Mouse (Mus musculus) heart, postnatal 0 days (tissue): ENCODE results near the gene Nox3. TPM values are rescaled to one million over a fixed set of nuclear protein-coding genes. Genes with fewer than 3 reads are reported as not detected.

Source experiments
- ATAC-seq: fragments of 200-750 bp; cut with Nextera tagmentation; 2 replicates; pipeline ENCODE4 v1.8.0; 2017; ENCODE audit warnings: low read depth, moderate number of reproducible peaks, moderate library complexity; ENCODE audit not compliant: insufficient read depth
- DNase-seq: peaks from one replicate; pipeline ENCODE4 v3.0.0-alpha.2; 2016; ENCODE audit warnings: low spot score
- H3K27ac ChIP-seq: fragments of 300-500 bp; sonication (generic); 2 replicates; pipeline ENCODE4 v1.5.1; 2014; ENCODE audit warnings: low read depth, mild to moderate bottlenecking
- H3K27me3 ChIP-seq: fragments of 300-500 bp; sonication (generic); 2 replicates; pipeline ENCODE4 v1.6.1; 2014; ENCODE audit warnings: low read length, mixed read lengths; ENCODE audit not compliant: control insufficient read depth, insufficient read depth
- H3K36me3 ChIP-seq: fragments of 300-500 bp; sonication (generic); replicated peaks from 2 replicates; pipeline ENCODE4 v1.6.1; 2014; ENCODE audit warnings: low read length, mixed read lengths; ENCODE audit not compliant: control insufficient read depth, insufficient read depth
- H3K4me1 ChIP-seq: fragments of 300-500 bp; sonication (generic); 2 replicates; pipeline ENCODE4 v1.6.1; 2014; ENCODE audit warnings: antibody characterized with exemption; ENCODE audit not compliant: control insufficient read depth, insufficient read depth
- H3K4me2 ChIP-seq: fragments of 300-500 bp; sonication (generic); 2 replicates; pipeline ENCODE4 v1.6.1; 2014; ENCODE audit warnings: low read depth, mild to moderate bottlenecking, low read length, moderate library complexity
- H3K4me3 ChIP-seq: fragments of 300-500 bp; sonication (generic); 2 replicates; pipeline ENCODE4 v1.5.1; 2014; ENCODE audit warnings: low read depth, low read length
- H3K9ac ChIP-seq: fragments of 300-500 bp; sonication (generic); replicated peaks from 2 replicates; pipeline ENCODE4 v1.6.1; 2014; ENCODE audit warnings: low read depth, low read length, mixed read lengths
- H3K9me3 ChIP-seq: fragments of 300-500 bp; sonication (generic); replicated peaks from 2 replicates; pipeline ENCODE4 v1.6.1; 2016; ENCODE audit warnings: low read length; ENCODE audit not compliant: control insufficient read depth
- CTCF ChIP-seq: IDR thresholded peaks from 2 replicates; pipeline ENCODE4 v1.5.1; 2016; ENCODE audit warnings: antibody characterized with exemption, control low read depth, low read depth
- EP300 ChIP-seq: IDR thresholded peaks from 2 replicates; pipeline ENCODE4 v1.6.1; 2016; ENCODE audit warnings: antibody characterized with exemption, low read depth
- WGBS: fragments of 180-500 bp; shearing (Covaris S2); extraction: QIAGEN DNeasy Blood & Tissue Kit; methylation state at CpG from one replicate; pipeline ENCODE4 v1.1.7; 2014; 5-methylcytosine and 5-hydroxymethylcytosine counted together
- polyA plus RNA-seq: library from polyadenylated mRNA; unstranded; fragments of >200 nt; fragmentation: Nextera tagmentation; extraction: Ambion mirVana; gene quantifications from 2 replicates; pipeline ENCODE4 v1.2.1, GENCODE M21; 2015
- total RNA-seq: library from RNA; depleted of rRNA; stranded (reverse); fragments of >200 nt; gene quantifications from 2 replicates; pipeline ENCODE4 v1.2.3, GENCODE M21; 2014; ENCODE audit warnings: low replicate concordance

Gene Nox3
- total and polyA plus RNA-seq, 2 experiments from 2014 or later: not detected

DNA sequence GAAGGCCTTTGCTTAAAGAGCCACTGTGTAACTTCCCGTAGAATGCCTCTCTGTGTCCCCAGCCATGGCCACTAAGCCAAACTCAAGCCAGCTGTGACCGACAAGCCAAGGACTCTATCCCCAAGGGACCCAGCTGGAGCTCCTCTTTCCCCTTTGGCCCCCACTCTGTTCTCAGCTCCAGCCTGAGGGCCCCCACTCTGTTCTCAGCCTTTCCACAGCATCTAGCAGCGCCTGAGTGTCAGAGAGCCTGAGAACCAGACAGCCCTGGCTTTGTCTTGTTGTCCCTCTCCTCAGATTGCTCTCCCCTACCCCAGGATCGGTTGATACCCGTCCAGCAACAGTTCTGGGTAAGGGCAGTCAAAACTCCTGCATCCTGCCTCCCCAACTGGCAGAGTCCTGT lies 36.6 kb downstream of the Nox3 start:
- 71% methylated on average over 5 of the region's 5 CpGs for WGBS
- no peaks in the 10 kb centered on the region for H3K27me3 ChIP-seq
- ATAC-seq: no peak
- H3K9me3 ChIP-seq: no peaks in the 10 kb centered on the region
- no peak overlapping the region for H3K27ac ChIP-seq
- H3K4me2 ChIP-seq: no peak overlapping the region
- TF ChIP-seq CTCF (no peak), EP300 (no peak)
- no peak overlapping the region for H3K4me3 ChIP-seq
- DNase-seq: no peak
- no peak overlapping the region for H3K9ac ChIP-seq
- no peaks in the 10 kb centered on the region for H3K36me3 ChIP-seq
- no peaks in the 10 kb centered on the region for H3K4me1 ChIP-seq

DNA sequence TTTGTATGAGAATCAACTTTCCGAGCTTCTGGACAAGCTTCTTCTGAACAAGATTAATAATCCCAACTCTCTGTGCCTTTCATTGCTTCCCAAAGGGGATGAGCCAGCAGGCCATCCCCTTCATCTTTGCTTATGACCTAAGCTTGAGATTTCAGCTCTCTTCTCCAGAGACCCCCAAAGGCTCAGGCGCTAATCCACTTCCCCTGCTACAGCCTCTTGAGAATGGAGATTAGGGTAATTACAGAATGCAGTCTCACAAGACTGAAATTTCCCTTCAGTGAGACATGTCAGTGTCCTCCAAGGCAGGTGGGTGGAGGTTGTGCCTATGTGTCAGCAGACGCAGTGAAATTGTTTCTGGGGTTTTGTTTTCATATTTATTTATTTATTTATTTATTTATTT lies 45.7 kb downstream of the Nox3 start:
- TF ChIP-seq EP300 (no peak), CTCF (no peak)
- H3K4me3 ChIP-seq: no peak overlapping the region
- no peaks in the 10 kb centered on the region for H3K27me3 ChIP-seq
- no peak overlapping the region for H3K4me2 ChIP-seq
- H3K36me3 ChIP-seq: no peaks in the 10 kb centered on the region
- no peak for ATAC-seq
- H3K27ac ChIP-seq: no peak overlapping the region
- no peak overlapping the region for H3K9ac ChIP-seq
- 42% methylated on average over 3 of the region's 3 CpGs for WGBS
- no peaks in the 10 kb centered on the region for H3K9me3 ChIP-seq
- no peaks in the 10 kb centered on the region for H3K4me1 ChIP-seq
- DNase-seq: no peak

DNA sequence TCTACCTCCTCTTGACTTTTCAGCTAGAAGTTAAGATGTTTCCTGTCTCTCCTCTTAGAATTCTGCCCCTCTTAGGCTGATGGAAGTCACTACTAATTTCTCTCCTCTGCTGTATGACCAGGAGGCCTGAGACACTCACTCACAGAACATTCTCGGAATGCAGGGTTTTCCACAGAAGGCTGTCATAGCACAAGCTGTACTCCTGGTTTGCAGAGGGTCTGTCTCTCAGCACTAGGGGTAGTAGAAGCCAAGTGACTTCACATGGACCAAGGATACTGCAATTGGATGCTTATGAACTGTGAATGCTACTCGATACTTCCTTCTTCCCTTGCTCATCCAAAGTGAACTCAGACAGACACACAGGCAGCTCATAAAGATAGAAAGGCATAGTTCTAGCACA lies 52.5 kb downstream of the Nox3 start:
- 72% methylated on average over 2 of the region's 2 CpGs for WGBS

DNA sequence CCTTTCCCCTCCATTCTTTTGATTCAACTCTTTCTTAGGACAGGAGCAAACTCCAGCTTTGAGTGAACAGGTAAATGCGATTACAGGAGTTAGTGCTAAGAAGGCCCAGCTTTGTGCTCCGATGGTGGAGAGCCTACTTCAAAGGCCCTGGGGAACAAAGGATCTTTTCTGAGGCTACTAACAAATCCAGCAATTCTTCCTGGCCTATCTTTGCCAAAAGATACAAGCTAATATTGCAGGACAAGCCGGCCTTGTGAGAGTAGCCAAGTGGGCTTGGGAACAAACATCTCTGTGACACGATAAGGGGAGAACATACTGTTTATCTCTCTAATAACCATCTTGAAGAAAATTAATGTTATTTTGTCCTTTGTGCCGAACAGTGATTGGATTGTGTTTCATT lies 54.6 kb downstream of the Nox3 start:
- no peaks in the 10 kb centered on the region for H3K9me3 ChIP-seq
- ATAC-seq (no peak), DNase-seq (no peak)
- no peaks in the 10 kb centered on the region for H3K36me3 ChIP-seq
- no peak overlapping the region for H3K4me2 ChIP-seq
- TF ChIP-seq EP300 (no peak), CTCF (no peak)
- no peak overlapping the region for H3K27ac ChIP-seq
- no peaks in the 10 kb centered on the region for H3K4me1 ChIP-seq
- H3K4me3 ChIP-seq: no peak overlapping the region
- H3K27me3 ChIP-seq: no peaks in the 10 kb centered on the region
- no peak overlapping the region for H3K9ac ChIP-seq
- WGBS: 61% methylated on average over 5 of the region's 5 CpGs

More for the DNA sequence above, 52.5 kb downstream of the Nox3 start:
- Histone ChIP-seq H3K4me2 (no peak overlapping the region), H3K4me1 (no peaks in the 10 kb centered on the region), H3K27me3 (no peaks in the 10 kb centered on the region), H3K9ac (no peak overlapping the region), H3K9me3 (no peaks in the 10 kb centered on the region), H3K4me3 (no peak overlapping the region), H3K27ac (no peak overlapping the region), H3K36me3 (no peaks in the 10 kb centered on the region)
- DNase-seq (no peak), ATAC-seq (no peak)
- no peak for TF ChIP-seq EP300
- no peak for TF ChIP-seq CTCF

DNA sequence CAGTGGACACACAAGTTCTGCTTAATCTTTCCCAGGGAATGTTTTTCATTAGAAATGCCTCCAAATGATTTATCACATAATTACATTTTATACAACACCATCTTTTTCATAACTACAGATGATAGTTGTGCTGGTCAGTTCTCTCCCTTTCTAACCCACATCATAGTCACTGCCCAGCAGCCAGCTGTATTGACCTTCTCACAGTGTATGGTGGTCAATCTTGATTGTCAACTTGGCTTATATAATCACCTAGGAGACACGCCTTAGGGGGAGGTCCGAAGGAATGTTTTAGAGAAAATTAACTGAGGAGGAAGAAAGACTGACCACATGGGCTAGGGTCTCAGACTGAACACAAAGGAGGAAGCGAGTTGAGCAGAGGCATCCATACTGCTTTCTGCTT lies 57.3 kb downstream of the Nox3 start:
- Histone ChIP-seq H3K9ac (no peak overlapping the region), H3K36me3 (no peaks in the 10 kb centered on the region), H3K27me3 (no peaks in the 10 kb centered on the region), H3K4me1 (no peaks in the 10 kb centered on the region), H3K9me3 (no peaks in the 10 kb centered on the region), H3K4me2 (no peak overlapping the region), H3K27ac (no peak overlapping the region), H3K4me3 (no peak overlapping the region)
- ATAC-seq: no peak
- no peak for TF ChIP-seq CTCF
- no peak for TF ChIP-seq EP300
- DNase-seq: no peak
- 74% methylated on average over 3 of the region's 3 CpGs for WGBS

DNA sequence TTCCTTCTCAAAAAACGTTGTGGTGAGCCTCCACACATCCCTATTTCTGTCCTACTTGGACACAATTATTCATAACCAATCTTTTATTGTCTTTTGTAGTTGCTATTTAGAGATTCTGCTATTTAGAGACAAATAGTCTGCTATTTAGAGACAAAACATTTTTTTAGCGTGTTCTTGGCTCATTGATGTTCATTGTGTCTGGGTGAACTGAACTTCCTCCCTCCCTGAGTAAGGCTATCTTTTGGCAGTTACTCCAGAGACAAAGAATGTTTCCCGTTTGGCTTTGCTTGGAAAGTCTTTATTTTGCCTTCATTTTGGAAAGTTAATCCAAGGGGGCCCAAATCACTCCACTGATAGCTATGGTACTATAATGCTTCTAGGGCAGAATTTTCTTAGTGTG lies 63.6 kb downstream of the Nox3 start:
- Histone ChIP-seq H3K9ac (no peak overlapping the region), H3K27me3 (no peaks in the 10 kb centered on the region), H3K9me3 (no peaks in the 10 kb centered on the region), H3K4me1 (no peaks in the 10 kb centered on the region), H3K36me3 (no peaks in the 10 kb centered on the region), H3K4me2 (no peak overlapping the region), H3K4me3 (no peak overlapping the region), H3K27ac (no peak overlapping the region)
- DNase-seq: peak; percentile 31
- WGBS: 35% methylated on average over 3 of the region's 3 CpGs
- TF ChIP-seq CTCF: no peak
- TF ChIP-seq EP300: no peak
- no peak for ATAC-seq
